Mouse (Mus musculus): Measurements from ENCODE around the gene Grrp1.

DNA sequence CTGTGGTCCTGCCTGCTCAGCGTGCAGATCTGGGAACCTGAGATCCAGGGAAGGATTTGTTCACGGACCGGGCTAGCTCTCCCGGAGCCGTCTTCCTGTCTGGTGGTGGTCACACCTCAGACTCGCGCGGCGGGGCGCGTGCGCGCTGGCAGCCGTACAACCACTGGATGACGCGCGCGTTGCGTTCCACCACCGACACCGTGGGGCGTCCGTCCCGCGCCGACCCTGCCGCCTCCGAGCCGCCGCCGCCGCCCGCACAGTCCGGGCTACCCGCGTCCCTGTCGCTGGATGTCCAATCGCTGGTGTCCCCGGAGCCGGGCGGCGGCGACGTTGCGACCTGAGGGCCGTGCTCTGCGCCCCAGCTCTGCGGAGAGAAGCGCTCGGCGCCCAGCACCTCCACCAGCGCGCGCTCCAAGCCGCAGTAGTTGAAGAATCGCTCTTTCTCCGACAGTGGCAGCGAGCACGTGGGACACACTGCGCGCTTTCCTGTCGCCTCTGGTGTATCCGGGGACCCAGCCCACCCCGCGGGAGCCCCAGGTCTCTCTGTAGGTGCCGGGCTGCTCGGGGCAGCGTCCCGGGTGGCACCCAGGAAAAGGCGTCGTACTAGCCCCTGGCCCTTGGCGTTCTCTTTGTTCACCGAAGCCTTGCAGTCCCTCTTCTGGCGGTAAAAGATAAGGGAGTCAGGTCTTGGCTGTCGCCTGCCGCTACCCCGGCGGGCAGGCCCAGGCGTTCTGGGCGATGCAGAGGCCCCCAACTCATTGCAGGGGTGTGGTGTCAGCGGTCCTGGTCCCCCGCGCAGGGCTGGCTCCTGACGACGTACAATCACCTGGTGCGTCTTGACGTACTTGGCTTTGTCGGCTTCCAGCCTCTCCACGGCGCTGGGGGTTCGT lies 2.4 kb downstream of the Grrp1 start:
- TF ChIP-seq CTCF (IDR thresholded peaks at IDR 0.05; ENCODE audit: low read depth, low read length) = no peak
- no peak for TF ChIP-seq POLR2A (IDR thresholded peaks at IDR 0.05; ENCODE audit: borderline replicate concordance, low read depth, low read length)

All from bone marrow macrophage, adult 2 months (primary cell).